Mouse (Mus musculus): Measurements from ENCODE around the gene Clptm1.

Clptm1 gene

GRCm38 (mm10) chr7:19664955-19665841 lies at the start of gene Clptm1:
Gene Clptm1 (minus strand): TSS chr7:19665033.
- DNase-seq: peak; percentile 96 to 98

GRCm38 (mm10) chr7:19713598-19713997 lies 48.8 kb upstream of the Clptm1 start:
- no peak for DNase-seq

DNA sequence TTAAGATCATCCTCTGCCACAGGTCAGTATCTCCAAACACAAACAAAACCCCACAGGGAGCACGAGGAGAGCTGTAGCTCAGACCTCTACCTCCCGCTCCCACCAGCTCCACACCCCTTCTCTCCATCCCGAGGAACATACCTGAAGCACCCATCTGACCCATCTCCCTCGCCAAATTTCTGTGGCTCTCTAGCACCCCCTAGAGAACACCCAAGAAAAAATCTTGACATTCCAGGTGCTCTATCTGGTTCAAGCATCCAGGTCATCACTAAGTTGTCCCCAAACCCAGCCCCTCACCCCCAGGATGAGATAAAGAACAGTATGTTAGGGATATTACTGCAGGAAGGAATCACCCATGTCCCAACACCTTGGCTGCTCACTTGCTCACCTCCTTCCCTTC lies 48.4 kb upstream of the Clptm1 start:
- DNase-seq: peak in 1 of 2 experiments; percentile 21

- no peak for DNase-seq
Observed at GRCm38 (mm10) chr7:19712414-19712813, 47.6 kb upstream of the Clptm1 start.

- DNase-seq: no peak
Observed at GRCm38 (mm10) chr7:19710650-19711049, 45.8 kb upstream of the Clptm1 start.

DNA sequence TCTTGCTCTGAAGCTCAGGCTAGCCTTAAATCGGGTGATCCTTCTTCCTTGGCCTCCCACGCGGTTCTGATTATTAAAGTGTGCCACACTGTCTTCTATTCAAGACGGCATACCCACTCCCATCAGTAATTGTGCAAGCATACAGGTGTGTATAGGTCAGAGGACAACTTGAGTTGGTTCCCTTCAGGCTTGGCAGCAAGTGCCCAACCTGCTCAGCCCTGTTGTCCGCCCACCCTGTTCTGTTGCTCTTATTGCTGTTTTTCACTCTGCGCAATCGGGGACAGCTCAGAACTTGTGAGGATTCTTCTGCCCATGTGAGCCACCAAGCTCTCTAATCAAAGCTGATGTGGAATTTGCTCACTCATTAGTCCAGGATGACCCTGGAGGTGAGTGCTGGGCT lies 40.4 kb upstream of the Clptm1 start:
- no peak for DNase-seq

- DNase-seq: no peak
Observed at GRCm38 (mm10) chr7:19704475-19704874, 39.6 kb upstream of the Clptm1 start.

- DNase-seq: no peak
Observed at GRCm38 (mm10) chr7:19702859-19703555, 38.2 kb upstream of the Clptm1 start.

- peak; percentile 81 to 82 for DNase-seq
Observed at GRCm38 (mm10) chr7:19701069-19701761, 36.4 kb upstream of the Clptm1 start.

GRCm38 (mm10) chr7:19700299-19701068 lies 35.7 kb upstream of the Clptm1 start:
- DNase-seq: no peak

GRCm38 (mm10) chr7:19699827-19700148 lies 35.0 kb upstream of the Clptm1 start:
- DNase-seq: no peak

DNA sequence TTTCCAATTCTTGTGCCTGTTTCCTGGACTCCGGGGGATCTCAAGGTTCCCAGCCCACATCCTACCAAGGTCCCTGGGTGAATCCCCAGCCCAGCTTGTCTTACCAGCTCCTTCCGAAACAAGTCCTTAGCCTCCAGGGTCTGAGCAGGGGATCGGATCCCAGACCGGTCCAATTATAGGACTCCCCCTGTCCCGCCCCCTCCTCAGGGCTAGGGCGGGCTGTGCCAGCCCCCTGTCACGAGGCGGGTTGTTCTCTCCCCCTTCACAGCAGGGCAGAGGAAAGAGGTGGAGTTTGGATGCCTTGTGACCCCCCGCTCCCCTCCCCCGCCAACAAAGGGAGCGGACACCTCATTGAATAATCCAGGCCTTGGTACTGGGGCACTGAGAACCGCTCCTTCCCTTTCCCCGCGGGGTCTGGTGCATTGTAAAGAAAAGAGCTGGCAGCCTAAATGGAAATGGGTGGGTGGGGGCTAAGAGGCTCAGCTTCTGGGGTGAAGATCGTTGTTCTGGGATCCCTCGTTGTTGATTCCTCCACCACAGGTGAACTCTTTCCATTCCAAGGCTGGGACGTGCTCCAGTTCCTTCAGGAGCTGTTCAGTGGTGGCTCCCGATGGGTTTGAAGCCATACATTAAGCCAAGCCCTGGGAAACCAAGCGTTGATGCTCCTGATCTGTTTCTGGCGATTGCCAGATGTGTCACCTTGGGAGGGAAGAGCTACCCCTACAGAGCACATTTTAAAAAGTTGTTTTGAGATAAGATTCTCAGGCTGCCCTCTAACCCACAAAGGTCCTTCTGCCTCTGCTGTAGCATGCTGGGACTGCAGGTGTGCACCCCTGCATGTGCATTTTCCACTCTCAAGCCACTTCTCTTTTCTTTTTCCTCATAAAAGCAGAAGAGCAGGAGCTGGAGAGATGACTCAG lies 34.3 kb upstream of the Clptm1 start, which contains the start of gene Apoe:
Gene Apoe (minus strand): TSS at position 282 of the 920 bp plus-strand sequence.
- peak; percentile 51 to 67 for DNase-seq

DNA sequence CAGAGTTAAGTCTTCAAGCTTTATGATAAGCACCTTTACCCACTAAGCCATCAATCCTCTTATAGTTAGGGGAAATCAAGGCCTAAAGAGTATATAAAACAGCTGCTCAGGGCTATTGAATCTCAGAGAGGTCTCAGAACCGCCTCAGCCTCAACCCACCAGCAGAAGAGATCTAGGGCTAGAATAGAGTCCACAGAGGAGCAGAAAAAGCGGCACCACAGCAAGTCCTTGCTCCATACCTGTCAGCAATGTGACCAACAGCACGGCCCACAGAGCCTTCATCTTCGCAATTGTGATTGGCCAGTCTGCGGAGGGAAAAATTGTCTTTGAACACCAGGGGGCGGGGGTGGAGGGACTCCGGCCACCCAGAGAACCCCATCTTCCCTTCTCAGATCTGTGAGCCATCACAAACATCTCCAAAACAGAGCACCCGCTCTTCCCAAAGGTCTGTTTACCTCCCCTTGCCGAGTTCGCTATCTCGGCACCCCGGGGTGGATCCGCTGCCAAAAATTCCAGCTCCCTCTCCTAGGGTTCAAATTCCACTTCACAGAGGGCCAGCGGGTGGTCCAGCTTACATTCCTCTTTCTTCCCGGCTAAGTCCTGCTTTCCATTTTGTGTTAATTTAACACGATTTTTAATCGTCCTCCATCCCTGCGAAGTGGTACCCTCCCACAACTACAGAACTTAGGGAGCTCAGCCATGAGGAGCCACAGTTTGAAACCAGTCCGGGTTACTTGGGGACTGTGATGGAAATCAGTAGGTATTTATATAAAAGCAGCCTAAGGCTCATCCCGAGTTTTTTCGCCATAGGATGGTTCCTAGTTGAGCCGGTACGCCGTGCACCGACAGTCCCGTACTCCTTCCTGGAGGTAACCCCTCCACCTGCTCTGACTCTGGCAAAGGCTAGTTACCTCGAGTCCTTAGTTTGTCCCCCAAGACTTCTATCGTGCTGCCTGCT lies 33.4 kb upstream of the Clptm1 start:
- peak in 1 of 2 experiments; percentile 53 for DNase-seq

- DNase-seq: no peak
Observed at GRCm38 (mm10) chr7:19696336-19696873, 31.6 kb upstream of the Clptm1 start.

DNA sequence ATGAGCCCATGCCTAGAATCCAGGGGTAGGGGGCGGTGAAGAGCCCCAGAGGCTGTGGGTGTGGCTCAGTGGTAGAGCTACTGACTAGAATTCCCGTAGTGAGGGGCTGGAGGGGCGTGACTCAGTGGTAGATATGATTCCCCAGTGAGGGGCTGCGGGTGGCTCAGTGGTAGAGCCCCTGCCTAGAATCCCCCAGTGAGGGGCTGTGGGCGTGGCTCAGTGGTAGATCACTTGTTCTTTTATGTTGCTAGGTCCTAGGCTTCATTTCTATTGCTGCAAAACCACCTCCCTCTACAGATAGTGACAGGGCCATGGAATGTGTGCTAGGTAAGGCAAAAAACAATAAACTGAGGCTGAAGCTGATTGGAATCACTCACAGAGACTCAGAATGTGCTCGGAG lies 31.0 kb upstream of the Clptm1 start:
- DNase-seq: no peak

- DNase-seq: no peak
Observed at GRCm38 (mm10) chr7:19695213-19695594, 30.4 kb upstream of the Clptm1 start.

GRCm38 (mm10) chr7:19694336-19695212 lies 29.7 kb upstream of the Clptm1 start:
- DNase-seq: no peak

- no peak for DNase-seq
Observed at GRCm38 (mm10) chr7:19693421-19693820, 28.6 kb upstream of the Clptm1 start.
